Mouse (Mus musculus) stomach, postnatal 0 days (tissue): ENCODE data around the gene Parvg. TPM values are rescaled to one million over a fixed set of nuclear protein-coding genes. Genes with fewer than 3 reads are reported as not detected.

Experiments
- ATAC-seq: fragments of 200-750 bp; cut with Nextera tagmentation; 2 replicates; pipeline ENCODE4 v1.8.0; 2017; ENCODE audit not compliant: low FRiP score, low TSS enrichment
- DNase-seq: peaks from one replicate; pipeline ENCODE4 v3.0.0-alpha.2; 2016; ENCODE audit warnings: low spot score
- H3K27ac ChIP-seq: fragments of 300-500 bp; sonication (generic); replicated peaks from 2 replicates; pipeline ENCODE4 v1.5.1; 2014; ENCODE audit warnings: mild to moderate bottlenecking, control low read depth
- H3K27me3 ChIP-seq: fragments of 300-500 bp; sonication (generic); 2 replicates; pipeline ENCODE4 v1.6.1; 2014; ENCODE audit warnings: low read length; ENCODE audit not compliant: control insufficient read depth, insufficient read depth
- H3K36me3 ChIP-seq: fragments of 300-500 bp; sonication (generic); 2 replicates; pipeline ENCODE4 v1.6.1; 2014; ENCODE audit warnings: low read length, mixed read lengths; ENCODE audit not compliant: control insufficient read depth, insufficient read depth
- H3K4me1 ChIP-seq: fragments of 300-500 bp; sonication (generic); replicated peaks from 2 replicates; pipeline ENCODE4 v1.6.1; 2014; ENCODE audit warnings: antibody characterized with exemption; ENCODE audit not compliant: control insufficient read depth, insufficient read depth
- H3K4me2 ChIP-seq: fragments of 300-500 bp; sonication (generic); replicated peaks from 2 replicates; pipeline ENCODE4 v1.6.1; 2014; ENCODE audit warnings: low read depth, mild to moderate bottlenecking, control low read depth, moderate library complexity
- H3K4me3 ChIP-seq: fragments of 300-500 bp; sonication (generic); 2 replicates; pipeline ENCODE4 v1.5.1; 2014; ENCODE audit warnings: low read depth, low read length, control low read depth
- H3K9ac ChIP-seq: fragments of 300-500 bp; sonication (generic); 2 replicates; pipeline ENCODE4 v1.6.1; 2014; ENCODE audit warnings: mild to moderate bottlenecking, low read length, control low read depth, mixed read lengths
- H3K9me3 ChIP-seq: fragments of 300-500 bp; sonication (generic); 2 replicates; pipeline ENCODE4 v1.6.1; 2016; ENCODE audit warnings: low read length; ENCODE audit not compliant: control insufficient read depth
- CTCF ChIP-seq: IDR thresholded peaks from 2 replicates; pipeline ENCODE4 v1.5.1; 2016; ENCODE audit warnings: antibody characterized with exemption, low read depth, mild to moderate bottlenecking, moderate library complexity
- EP300 ChIP-seq: optimal IDR thresholded peaks from 2 replicates; pipeline ENCODE3; 2016; ENCODE audit warnings: antibody characterized with exemption
- WGBS: fragments of 180-500 bp; shearing (Covaris S2); extraction: QIAGEN DNeasy Blood & Tissue Kit; methylation state at CpG from one replicate; pipeline ENCODE4 v1.1.7; 2014; 5-methylcytosine and 5-hydroxymethylcytosine counted together
- polyA plus RNA-seq: library from polyadenylated mRNA; unstranded; fragments of >200 nt; fragmentation: Nextera tagmentation; extraction: Ambion mirVana; gene quantifications from 2 replicates; pipeline ENCODE4 v1.2.1, GENCODE M21; 2015

The Parvg gene
- 1.3 TPM in 2 replicates for polyA plus RNA-seq

GRCm38 (mm10) chr15:84323966-84324869 lies at the start of gene Parvg:
Gene Parvg (plus strand): TSS chr15:84324026.
- Histone ChIP-seq H3K4me1 (no peaks in the 10 kb centered on the region), H3K4me2 (no peak within 1 kb of the TSS; the same call in 1 of the 2 replicates), H3K36me3 (no peaks in the 10 kb centered on the region), H3K9me3 (no peaks in the 10 kb centered on the region), H3K9ac (no peak within 1 kb of the TSS), H3K27me3 (no peaks in the 10 kb centered on the region), H3K4me3 (no peak within 1 kb of the TSS), H3K27ac (no peak within 1 kb of the TSS)
- no peak for DNase-seq
- WGBS: 77% methylated on average over 10 of the region's 10 CpGs
- no peak for ATAC-seq
- no peak for TF ChIP-seq EP300
- no peak for TF ChIP-seq CTCF

GRCm38 (mm10) chr15:84276066-84276465 lies 47.8 kb upstream of the Parvg start:
- WGBS: 60% methylated on average over 4 of the region's 4 CpGs
- ATAC-seq: no peak
- H3K9me3 ChIP-seq: no peaks in the 10 kb centered on the region

GRCm38 (mm10) chr15:84278091-84278490 lies 45.7 kb upstream of the Parvg start:
- WGBS: 71% methylated on average over 7 of the region's 7 CpGs
- Histone ChIP-seq H3K9ac (no peak overlapping the region), H3K27ac (no peak overlapping the region), H3K9me3 (no peaks in the 10 kb centered on the region), H3K4me2 (no peak overlapping the region), H3K27me3 (no peaks in the 10 kb centered on the region), H3K4me1 (no peaks in the 10 kb centered on the region), H3K36me3 (no peaks in the 10 kb centered on the region), H3K4me3 (no peak overlapping the region)
- TF ChIP-seq CTCF (no peak), EP300 (no peak)
- ATAC-seq (no peak), DNase-seq (no peak)

More at GRCm38 (mm10) chr15:84276066-84276465, 47.8 kb upstream of the Parvg start:
- DNase-seq: no peak
- Histone ChIP-seq H3K9ac (no peak overlapping the region), H3K27ac (no peak overlapping the region), H3K27me3 (no peaks in the 10 kb centered on the region), H3K4me3 (no peak overlapping the region), H3K36me3 (no peaks in the 10 kb centered on the region), H3K4me2 (no peak overlapping the region), H3K4me1 (no peaks in the 10 kb centered on the region)
- no peak for TF ChIP-seq EP300
- no peak for TF ChIP-seq CTCF

- 57% methylated on average over 7 of the region's 7 CpGs for whole genome bisulfite sequencing
- no peak for DNase-seq
- H3K4me2 ChIP-seq: no peak overlapping the region
These were observed 45.2 kb upstream of the Parvg start for GRCm38 (mm10) chr15:84278656-84279055.

GRCm38 (mm10) chr15:84280309-84280708 lies 43.5 kb upstream of the Parvg start:
- Histone ChIP-seq H3K4me1 (no peaks in the 10 kb centered on the region), H3K9me3 (no peaks in the 10 kb centered on the region), H3K27me3 (no peaks in the 10 kb centered on the region), H3K27ac (no peak overlapping the region), H3K9ac (no peak overlapping the region), H3K36me3 (no peaks in the 10 kb centered on the region), H3K4me3 (no peak overlapping the region), H3K4me2 (no peak overlapping the region)
- ATAC-seq: no peak
- no peak for TF ChIP-seq EP300
- TF ChIP-seq CTCF: no peak
- WGBS: 72% methylated on average over 8 of the region's 8 CpGs
- no peak for DNase-seq

More at GRCm38 (mm10) chr15:84278656-84279055, 45.2 kb upstream of the Parvg start:
- no peak overlapping the region for H3K9ac ChIP-seq
- no peak overlapping the region for H3K4me3 ChIP-seq
- no peak overlapping the region for H3K27ac ChIP-seq
- H3K9me3 ChIP-seq: no peaks in the 10 kb centered on the region
- H3K27me3 ChIP-seq: no peaks in the 10 kb centered on the region
- no peaks in the 10 kb centered on the region for H3K4me1 ChIP-seq
- no peaks in the 10 kb centered on the region for H3K36me3 ChIP-seq
- ATAC-seq: no peak
- TF ChIP-seq EP300: no peak
- no peak for TF ChIP-seq CTCF
